Mouse (Mus musculus) layer of hippocampus, postnatal 36 days (tissue): ENCODE measurements around the gene Cngb1. TPM values are rescaled to one million over a fixed set of nuclear protein-coding genes. Genes with fewer than 3 reads are reported as not detected.
"Not testable (repeated sequence)": the region's sequence is repeated elsewhere in the genome, so short reads cannot be mapped to it uniquely, and the experiment has no call there.

Experiments
- DNase-seq, 2 experiments: peaks; one replicate each; pipeline ENCODE4 v3.0.0; 2022
- total RNA-seq, 2 experiments: library from RNA; stranded (reverse); gene quantifications; 2 replicates each; pipeline ENCODE4 v1.2.3; 2021

Gene Cngb1
- total RNA-seq, 2 experiments from 2014 or later = 0.66 to 0.95 TPM

- DNase-seq = no peak
These were observed 61.2 kb downstream of the Cngb1 start for GRCm38 (mm10) chr8:95245180-95245579.

- DNase-seq = no peak
These were observed 62.5 kb downstream of the Cngb1 start for GRCm38 (mm10) chr8:95243853-95244252.

DNA sequence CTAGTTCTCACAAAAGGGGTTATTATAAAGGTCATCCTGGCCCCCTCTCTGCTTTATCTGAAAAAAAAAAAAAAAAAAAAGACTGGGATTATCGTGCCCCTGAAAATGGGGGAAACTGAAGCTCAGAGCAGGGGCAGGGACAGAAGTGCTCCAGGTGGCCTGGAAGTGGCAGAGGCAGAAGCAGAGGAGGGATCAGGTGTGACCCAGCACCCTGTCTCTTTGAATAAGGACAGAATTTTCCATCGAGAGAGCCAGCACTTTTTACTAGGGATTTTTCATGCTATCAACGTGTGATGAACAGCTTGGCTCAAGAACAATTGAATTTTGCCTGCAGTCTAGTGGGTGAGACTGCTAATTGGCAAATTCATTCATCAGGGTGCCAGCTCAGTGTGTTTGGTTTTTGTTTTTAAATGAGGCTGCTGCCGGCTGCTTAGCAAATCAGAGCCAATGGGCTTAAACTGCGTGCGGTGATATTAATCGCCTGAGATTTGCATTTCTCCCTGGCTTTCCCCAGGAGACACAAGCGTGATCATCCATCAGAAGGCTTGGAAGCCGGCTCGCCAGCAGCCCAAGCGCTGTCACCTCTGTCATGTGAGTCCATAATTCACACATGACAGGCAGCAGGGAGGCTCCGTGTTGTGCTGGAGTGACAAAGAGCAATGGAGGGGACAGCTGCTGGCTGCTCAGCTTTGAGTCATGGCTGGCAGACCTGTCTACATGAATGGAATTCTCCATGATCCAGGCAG lies 63.4 kb downstream of the Cngb1 start:
- DNase-seq = peak; percentile 70 to 74

GRCm38 (mm10) chr8:95242099-95242825 lies 64.1 kb downstream of the Cngb1 start:
- no peak for DNase-seq

DNA sequence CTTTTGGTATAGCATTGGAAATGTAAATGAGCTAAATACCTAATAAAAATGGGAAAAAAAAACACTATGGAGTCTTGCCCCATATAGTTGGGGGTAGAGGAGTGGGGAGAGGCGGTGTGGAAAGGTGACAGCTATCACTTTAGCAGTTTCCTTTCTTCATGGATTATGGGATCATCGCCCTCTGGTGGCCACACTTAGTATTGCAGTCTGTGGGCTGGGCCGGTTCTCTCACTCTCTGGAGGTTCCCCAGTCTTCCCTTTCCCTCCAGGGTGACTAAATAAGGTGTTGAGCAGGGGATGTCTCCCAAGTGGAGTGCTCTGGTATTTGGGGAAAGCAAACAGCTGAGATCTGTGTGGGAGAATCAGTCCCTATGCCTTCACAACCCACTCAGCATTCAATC lies 70.7 kb downstream of the Cngb1 start:
- peak; percentile 66 to 76 for DNase-seq

DNA sequence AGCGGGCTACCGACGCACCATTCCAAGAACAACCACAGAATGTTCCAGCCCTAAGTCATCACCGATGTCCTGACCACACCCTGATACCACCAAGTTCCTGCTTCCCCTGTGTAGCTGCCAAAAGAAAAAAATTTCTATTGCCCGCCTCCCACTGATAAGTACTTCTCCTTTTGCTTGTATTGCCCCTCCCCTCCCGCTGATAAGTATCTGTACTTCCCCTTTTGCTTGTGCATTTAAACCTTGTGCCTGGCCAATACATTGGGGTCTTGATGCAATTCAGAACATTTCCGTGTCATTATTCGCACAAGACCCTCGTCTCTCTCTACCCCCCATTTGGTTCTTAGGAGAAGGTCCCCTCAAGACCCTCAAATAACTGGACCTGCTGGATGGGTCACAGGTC lies 76.3 kb downstream of the Cngb1 start:
- not testable (repeated sequence) for DNase-seq

DNA sequence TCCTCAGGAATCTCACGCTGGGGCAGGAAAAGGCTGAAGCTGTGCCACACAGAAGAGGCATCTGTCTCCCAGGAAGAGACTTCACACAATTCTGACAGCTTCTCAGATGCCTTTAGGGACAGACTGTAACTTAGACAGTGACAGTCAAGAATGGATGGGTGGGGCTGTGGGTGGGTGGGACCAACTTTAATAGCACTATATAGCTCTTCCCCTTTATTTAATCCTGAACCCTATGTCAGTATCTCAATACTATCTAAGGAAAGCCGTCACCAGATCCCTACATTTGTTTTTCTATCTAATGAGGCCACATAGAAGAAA lies 79.3 kb downstream of the Cngb1 start:
- no peak for DNase-seq

- DNase-seq = no peak
These were observed 79.9 kb downstream of the Cngb1 start for GRCm38 (mm10) chr8:95226251-95227150.

GRCm38 (mm10) chr8:95223969-95224368 lies 82.4 kb downstream of the Cngb1 start:
- no peak for DNase-seq

GRCm38 (mm10) chr8:95221045-95221444 lies 85.3 kb downstream of the Cngb1 start:
- DNase-seq = no peak

- DNase-seq = no peak
These were observed 85.8 kb downstream of the Cngb1 start for GRCm38 (mm10) chr8:95220571-95220998.

DNA sequence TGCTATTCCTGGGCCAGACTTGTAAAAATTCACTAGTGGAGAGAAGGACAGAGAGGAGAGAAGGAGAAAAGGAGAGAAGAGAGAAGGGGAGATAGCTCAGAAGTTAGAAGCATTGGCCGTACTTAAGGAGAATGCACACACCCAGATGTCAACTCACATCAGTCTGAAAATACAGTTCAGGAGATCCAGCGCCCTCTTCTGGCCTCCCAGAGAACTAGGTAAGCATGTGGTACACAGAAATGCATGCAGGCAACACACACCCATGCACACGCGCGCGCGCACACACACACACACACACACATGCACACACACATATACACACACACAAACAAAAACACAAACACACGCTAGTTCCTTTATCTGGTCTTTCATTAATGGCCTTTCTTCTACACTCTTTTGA lies 86.8 kb downstream of the Cngb1 start:
- no peak for DNase-seq

DNA sequence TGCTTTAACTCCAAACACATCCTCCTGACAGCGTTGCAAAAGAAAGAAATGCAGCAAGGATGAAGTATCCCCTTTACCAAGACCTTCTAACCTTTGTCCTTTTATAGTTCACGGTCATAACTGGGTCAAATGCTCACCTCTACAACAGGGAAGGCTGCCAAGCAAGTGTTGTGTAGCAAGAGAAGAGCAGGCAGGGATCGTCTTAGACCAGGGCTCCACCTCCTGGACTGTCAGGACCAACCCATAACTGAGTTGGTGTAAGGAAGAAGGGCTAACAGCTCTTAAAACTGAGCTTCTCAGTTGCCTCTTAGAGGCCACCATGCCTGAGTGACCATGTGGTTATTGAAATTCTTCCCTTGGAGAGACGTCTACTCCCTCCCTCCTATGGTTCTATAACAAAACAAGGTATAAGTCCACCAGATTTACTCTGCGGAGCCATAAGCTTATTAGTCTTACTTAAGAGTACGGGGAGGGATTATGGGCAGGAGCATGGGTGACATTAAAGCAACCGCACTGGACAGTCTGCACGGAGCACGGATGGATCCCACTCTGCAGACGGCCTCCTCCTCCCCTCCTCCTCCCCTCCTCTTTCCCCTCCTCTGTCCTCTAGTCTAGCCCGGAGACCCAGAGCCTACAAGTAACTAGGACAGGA lies 90.5 kb downstream of the Cngb1 start:
- no peak for DNase-seq

DNA sequence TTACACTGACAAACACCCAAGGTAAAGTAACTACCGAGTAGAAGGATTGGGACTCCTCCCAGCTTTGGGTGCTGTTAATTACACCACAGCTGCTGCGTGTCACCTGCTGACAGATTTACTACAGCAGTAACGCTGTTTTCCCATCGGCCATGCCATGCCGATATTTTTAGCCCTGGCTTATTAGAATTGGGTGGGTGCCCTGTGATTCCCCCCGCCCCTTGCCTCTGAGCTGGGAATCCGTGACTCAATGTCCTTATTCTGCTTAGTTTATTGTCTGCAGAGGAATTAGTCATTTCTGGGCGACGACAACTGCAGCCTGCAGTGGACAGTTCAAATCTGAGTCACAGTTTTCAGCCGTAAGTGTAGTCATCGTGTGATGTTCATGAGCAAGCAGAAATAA lies 96.5 kb downstream of the Cngb1 start:
- DNase-seq = peak in 1 of 2 experiments; percentile 4

GRCm38 (mm10) chr8:95205946-95206345 lies 100.4 kb downstream of the Cngb1 start:
- DNase-seq = no peak

GRCm38 (mm10) chr8:95204039-95204380 lies 102.4 kb downstream of the Cngb1 start:
- peak; percentile 66 to 71 for DNase-seq

DNA sequence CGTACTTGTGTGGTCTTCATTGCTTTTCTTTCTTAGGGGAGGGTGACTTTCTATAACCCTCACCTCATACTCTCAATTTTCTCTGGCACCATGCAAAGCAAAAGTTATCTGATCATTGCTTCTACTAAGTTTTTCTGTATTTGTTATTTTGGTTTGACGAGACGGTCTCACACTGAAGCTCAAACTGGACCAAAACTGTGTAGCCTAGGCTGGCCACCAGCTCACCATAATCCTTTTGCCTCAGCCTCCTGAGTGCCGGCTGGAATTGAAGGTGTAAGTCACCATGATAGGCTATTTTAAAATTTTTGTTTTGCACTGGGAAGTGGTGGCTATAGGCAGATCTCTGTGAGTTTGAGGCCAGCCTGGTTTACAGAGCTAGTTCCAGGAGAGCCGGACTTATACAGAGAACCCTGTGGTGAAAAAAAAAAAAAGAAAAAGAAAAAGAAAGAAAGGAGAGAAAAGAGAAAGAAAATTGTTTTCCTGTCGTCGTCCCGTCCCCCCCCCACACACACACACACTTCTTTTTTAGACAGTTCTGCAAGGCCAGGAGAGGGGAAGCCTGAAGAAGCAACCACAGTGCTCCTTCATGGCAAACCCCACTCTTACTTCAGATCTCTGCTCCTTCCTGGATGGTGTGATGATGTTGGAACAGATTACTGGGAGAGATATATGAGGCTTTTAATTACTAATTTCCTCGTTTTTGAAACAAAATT lies 102.9 kb downstream of the Cngb1 start:
- DNase-seq = no peak

- DNase-seq = no peak
These were observed 103.6 kb downstream of the Cngb1 start, which contains the start of gene Kifc3 for GRCm38 (mm10) chr8:95202649-95203275. TSS of gene Kifc3 (minus strand) at chr8:95202812.

GRCm38 (mm10) chr8:95202056-95202570 lies 104.3 kb downstream of the Cngb1 start:
- DNase-seq = no peak

DNA sequence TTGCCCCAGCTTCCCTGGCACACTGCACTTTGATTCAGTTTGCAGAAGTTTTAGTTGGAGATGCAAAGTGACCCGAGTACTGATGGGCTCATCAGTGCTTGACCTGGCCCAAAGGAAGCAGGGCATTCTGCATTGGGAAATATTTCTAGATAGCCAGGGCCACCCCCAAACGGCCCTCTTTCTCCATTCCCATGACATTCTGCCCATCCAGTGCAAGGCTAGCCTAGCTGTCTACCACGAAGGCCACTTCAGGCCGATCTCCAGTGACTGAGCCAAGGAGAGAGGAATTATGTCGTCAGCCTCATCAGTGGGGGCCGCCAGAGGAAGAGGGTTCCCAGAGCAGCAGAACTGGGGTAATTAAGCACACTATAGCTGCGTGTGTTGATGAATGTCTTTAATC lies 104.9 kb downstream of the Cngb1 start:
- DNase-seq = no peak

DNA sequence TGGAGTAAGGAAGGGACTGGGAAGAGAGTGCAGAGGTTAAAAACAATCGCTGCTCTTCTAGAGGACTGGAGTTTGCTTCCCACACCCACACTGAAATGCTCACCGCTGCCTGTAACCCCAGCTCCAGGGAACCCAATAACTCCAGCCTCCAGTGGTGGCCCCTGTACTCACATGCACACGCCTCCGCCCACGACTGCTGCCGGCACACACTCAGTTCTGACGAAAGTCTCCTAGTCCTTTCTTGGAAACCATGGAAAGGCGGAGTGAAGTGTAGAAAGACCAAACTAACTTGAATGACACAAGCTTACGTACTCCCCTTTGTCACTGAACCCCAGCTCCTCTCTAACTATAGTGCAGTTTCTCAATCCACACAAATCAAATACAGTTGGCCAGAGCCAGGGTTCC lies 106.4 kb downstream of the Cngb1 start:
- DNase-seq = no peak
